Mouse (Mus musculus): ENCODE measurements around the gene B4galt1. TPM values are rescaled to one million over a fixed set of nuclear protein-coding genes. Genes with fewer than 3 reads are reported as not detected.

The B4galt1 gene
- polyA plus RNA-seq, 1 experiment from 2014 or later: 68.3 TPM

- DNase-seq (ENCODE audit: low spot score) (no peak), ATAC-seq (ENCODE audit: low read depth) (no peak)
- 84% methylated on average over 14 of the region's 14 CpGs for WGBS
- no peaks in the 10 kb centered on the region for H3K4me1 ChIP-seq (ENCODE audit: control insufficient read depth, insufficient read depth, low read length)
- H3K36me3 ChIP-seq (ENCODE audit: control insufficient read depth, insufficient read depth, low read length): peaks cover 29% of the 10 kb centered on the region
- H3K27me3 ChIP-seq (replicated peaks; ENCODE audit: control insufficient read depth, insufficient read depth, low read length): no peaks in the 10 kb centered on the region
- H3K4me2 ChIP-seq (ENCODE audit: low read depth, low read length): no peak overlapping the region
- no peak overlapping the region for H3K4me3 ChIP-seq (ENCODE audit: low read depth, low read length)
- no peaks in the 10 kb centered on the region for H3K9me3 ChIP-seq (ENCODE audit: control insufficient read depth, low read length)
- H3K9ac ChIP-seq (ENCODE audit: low read depth, low read length): no peak overlapping the region
- H3K27ac ChIP-seq (replicated peaks; ENCODE audit: low read depth, low read length): no peak overlapping the region
These were observed 30.7 kb downstream of the B4galt1 start for GRCm38 (mm10) chr4:40823151-40823550.

DNA sequence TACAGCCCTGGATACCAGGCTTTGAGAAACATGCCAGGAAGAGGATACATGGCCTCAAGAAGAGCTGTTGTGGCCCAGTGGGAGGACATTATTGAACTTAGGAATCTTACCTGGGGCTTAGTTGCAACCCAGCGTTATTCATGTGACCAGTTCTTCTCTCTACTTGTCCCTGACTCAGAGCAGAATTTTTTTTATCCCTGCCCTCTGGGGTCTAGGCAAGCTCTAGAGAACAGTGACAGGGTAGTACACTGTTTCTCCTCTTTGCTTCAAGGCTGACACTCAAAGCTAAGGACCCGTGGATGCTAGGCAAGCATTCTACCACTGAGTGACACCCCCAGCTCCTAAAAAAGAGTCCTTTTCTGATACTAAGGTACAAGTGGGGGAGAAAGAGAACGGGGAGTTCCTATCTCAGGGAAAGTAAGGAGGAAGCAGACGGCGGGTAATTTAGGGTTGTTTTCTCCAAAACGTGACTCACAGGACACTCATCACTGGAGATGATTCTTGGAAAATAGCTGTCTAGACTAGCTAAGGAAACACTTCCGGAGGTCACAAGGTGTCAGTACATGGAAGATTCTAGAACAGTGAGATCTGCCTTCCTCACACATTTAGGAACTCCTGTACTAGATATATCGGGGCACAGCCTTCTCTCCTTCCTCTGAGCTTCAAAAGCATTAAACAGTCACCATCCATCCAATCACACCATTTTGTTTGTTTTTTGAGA is 32.3 kb downstream of the B4galt1 start:
- H3K4me3 ChIP-seq (ENCODE audit: low read depth, low read length): no peak overlapping the region
- no peak overlapping the region for H3K27ac ChIP-seq (replicated peaks; ENCODE audit: low read depth, low read length)
- peaks cover 4% of the 10 kb centered on the region; the same call in 1 of the 2 replicates for H3K4me1 ChIP-seq (ENCODE audit: control insufficient read depth, insufficient read depth, low read length)
- peaks cover 44% of the 10 kb centered on the region for H3K36me3 ChIP-seq (ENCODE audit: control insufficient read depth, insufficient read depth, low read length)
- no peaks in the 10 kb centered on the region for H3K9me3 ChIP-seq (ENCODE audit: control insufficient read depth, low read length)
- ATAC-seq (ENCODE audit: low read depth) (no peak), DNase-seq (ENCODE audit: low spot score) (no peak)
- H3K9ac ChIP-seq (ENCODE audit: low read depth, low read length): no peak overlapping the region
- H3K27me3 ChIP-seq (replicated peaks; ENCODE audit: control insufficient read depth, insufficient read depth, low read length): no peaks in the 10 kb centered on the region
- 80% methylated on average over 8 of the region's 8 CpGs for WGBS
- H3K4me2 ChIP-seq (ENCODE audit: low read depth, low read length): no peak overlapping the region

GRCm38 (mm10) chr4:40820903-40821302 is 32.9 kb downstream of the B4galt1 start:
- no peak overlapping the region for H3K27ac ChIP-seq (replicated peaks; ENCODE audit: low read depth, low read length)
- no peak overlapping the region for H3K4me3 ChIP-seq (ENCODE audit: low read depth, low read length)
- H3K27me3 ChIP-seq (replicated peaks; ENCODE audit: control insufficient read depth, insufficient read depth, low read length): no peaks in the 10 kb centered on the region
- ATAC-seq (ENCODE audit: low read depth) (no peak), DNase-seq (ENCODE audit: low spot score) (no peak)
- peaks cover 48% of the 10 kb centered on the region for H3K36me3 ChIP-seq (ENCODE audit: control insufficient read depth, insufficient read depth, low read length)
- H3K4me1 ChIP-seq (ENCODE audit: control insufficient read depth, insufficient read depth, low read length): peaks cover 8% of the 10 kb centered on the region; the same call in 1 of the 2 replicates
- H3K9ac ChIP-seq (ENCODE audit: low read depth, low read length): no peak overlapping the region
- H3K4me2 ChIP-seq (ENCODE audit: low read depth, low read length): no peak overlapping the region
- WGBS: 93% methylated on average over 1 of the region's 1 CpGs
- H3K9me3 ChIP-seq (ENCODE audit: control insufficient read depth, low read length): no peaks in the 10 kb centered on the region

GRCm38 (mm10) chr4:40820024-40820423 is 33.8 kb downstream of the B4galt1 start:
- H3K4me3 ChIP-seq (ENCODE audit: low read depth, low read length): no peak overlapping the region
- DNase-seq (ENCODE audit: low spot score) (no peak), ATAC-seq (ENCODE audit: low read depth) (no peak)
- no peak overlapping the region for H3K9ac ChIP-seq (ENCODE audit: low read depth, low read length)
- no peak overlapping the region for H3K4me2 ChIP-seq (ENCODE audit: low read depth, low read length)
- 89% methylated on average over 4 of the region's 4 CpGs for WGBS
- no peak overlapping the region for H3K27ac ChIP-seq (replicated peaks; ENCODE audit: low read depth, low read length)
- no peaks in the 10 kb centered on the region for H3K9me3 ChIP-seq (ENCODE audit: control insufficient read depth, low read length)
- peaks cover 48% of the 10 kb centered on the region for H3K36me3 ChIP-seq (ENCODE audit: control insufficient read depth, insufficient read depth, low read length)
- H3K4me1 ChIP-seq (ENCODE audit: control insufficient read depth, insufficient read depth, low read length): peaks cover 11% of the 10 kb centered on the region; the same call in 1 of the 2 replicates
- H3K27me3 ChIP-seq (replicated peaks; ENCODE audit: control insufficient read depth, insufficient read depth, low read length): no peaks in the 10 kb centered on the region

- 89% methylated on average over 6 of the region's 6 CpGs for WGBS
- ATAC-seq (ENCODE audit: low read depth): no peak
- H3K4me3 ChIP-seq (ENCODE audit: low read depth, low read length): no peak overlapping the region
- no peak overlapping the region for H3K27ac ChIP-seq (replicated peaks; ENCODE audit: low read depth, low read length)
- H3K27me3 ChIP-seq (replicated peaks; ENCODE audit: control insufficient read depth, insufficient read depth, low read length): no peaks in the 10 kb centered on the region
- no peak overlapping the region for H3K9ac ChIP-seq (ENCODE audit: low read depth, low read length)
- peaks cover 53% of the 10 kb centered on the region for H3K36me3 ChIP-seq (ENCODE audit: control insufficient read depth, insufficient read depth, low read length)
- H3K4me1 ChIP-seq (ENCODE audit: control insufficient read depth, insufficient read depth, low read length): peaks cover 11% of the 10 kb centered on the region; the same call in 1 of the 2 replicates
- DNase-seq (ENCODE audit: low spot score): no peak
- no peak overlapping the region for H3K4me2 ChIP-seq (ENCODE audit: low read depth, low read length)
- H3K9me3 ChIP-seq (ENCODE audit: control insufficient read depth, low read length): no peaks in the 10 kb centered on the region
These were observed 34.7 kb downstream of the B4galt1 start for GRCm38 (mm10) chr4:40819151-40819550.

GRCm38 (mm10) chr4:40818421-40818820 is 35.4 kb downstream of the B4galt1 start:
- Histone ChIP-seq H3K4me1 (ENCODE audit: control insufficient read depth, insufficient read depth, low read length) (peaks cover 11% of the 10 kb centered on the region; the same call in 1 of the 2 replicates), H3K9ac (ENCODE audit: low read depth, low read length) (no peak overlapping the region), H3K27me3 (replicated peaks; ENCODE audit: control insufficient read depth, insufficient read depth, low read length) (no peaks in the 10 kb centered on the region), H3K9me3 (ENCODE audit: control insufficient read depth, low read length) (no peaks in the 10 kb centered on the region), H3K4me2 (ENCODE audit: low read depth, low read length) (no peak overlapping the region), H3K27ac (replicated peaks; ENCODE audit: low read depth, low read length) (no peak overlapping the region), H3K36me3 (ENCODE audit: control insufficient read depth, insufficient read depth, low read length) (peaks cover 59% of the 10 kb centered on the region), H3K4me3 (ENCODE audit: low read depth, low read length) (no peak overlapping the region)
- WGBS: 65% methylated on average over 6 of the region's 6 CpGs
- ATAC-seq (ENCODE audit: low read depth) (no peak), DNase-seq (ENCODE audit: low spot score) (no peak)

DNA sequence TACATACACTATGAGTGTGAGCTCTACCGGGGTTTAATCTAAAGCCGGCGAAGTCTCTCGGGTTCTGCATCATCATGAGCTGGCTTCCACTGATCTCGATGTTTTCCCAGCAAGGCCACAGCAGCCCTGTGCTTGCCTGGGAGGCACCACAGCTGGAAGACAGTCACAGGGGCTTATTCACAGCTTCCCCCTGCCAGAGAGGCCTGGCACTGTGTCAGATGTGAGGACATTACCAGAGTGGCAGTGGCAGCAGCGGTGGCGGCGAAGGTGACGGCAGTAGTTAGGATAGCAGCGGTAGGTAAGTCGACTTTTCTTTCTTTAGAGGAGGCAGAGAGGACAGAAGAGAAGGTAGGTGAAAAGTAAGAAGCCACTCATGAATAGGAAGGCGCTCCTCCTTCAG is 35.9 kb downstream of the B4galt1 start:
- Histone ChIP-seq H3K36me3 (ENCODE audit: control insufficient read depth, insufficient read depth, low read length) (peaks cover 59% of the 10 kb centered on the region), H3K27me3 (replicated peaks; ENCODE audit: control insufficient read depth, insufficient read depth, low read length) (no peaks in the 10 kb centered on the region), H3K4me2 (ENCODE audit: low read depth, low read length) (no peak overlapping the region), H3K27ac (replicated peaks; ENCODE audit: low read depth, low read length) (no peak overlapping the region), H3K4me1 (ENCODE audit: control insufficient read depth, insufficient read depth, low read length) (peaks cover 11% of the 10 kb centered on the region; the same call in 1 of the 2 replicates), H3K4me3 (ENCODE audit: low read depth, low read length) (no peak overlapping the region), H3K9me3 (ENCODE audit: control insufficient read depth, low read length) (no peaks in the 10 kb centered on the region), H3K9ac (ENCODE audit: low read depth, low read length) (no peak overlapping the region)
- ATAC-seq (ENCODE audit: low read depth) (no peak), DNase-seq (ENCODE audit: low spot score) (no peak)
- WGBS: 83% methylated on average over 12 of the region's 12 CpGs

GRCm38 (mm10) chr4:40815775-40816372 is 37.9 kb downstream of the B4galt1 start:
- ATAC-seq (ENCODE audit: low read depth) (peak; percentile 56; the same call in 1 of the 2 replicates), DNase-seq (ENCODE audit: low spot score) (no peak)
- Histone ChIP-seq H3K27me3 (replicated peaks; ENCODE audit: control insufficient read depth, insufficient read depth, low read length) (no peaks in the 10 kb centered on the region), H3K4me3 (ENCODE audit: low read depth, low read length) (no peak overlapping the region), H3K4me1 (ENCODE audit: control insufficient read depth, insufficient read depth, low read length) (peaks cover 11% of the 10 kb centered on the region; the same call in 1 of the 2 replicates), H3K9ac (ENCODE audit: low read depth, low read length) (no peak overlapping the region), H3K36me3 (ENCODE audit: control insufficient read depth, insufficient read depth, low read length) (peaks cover 68% of the 10 kb centered on the region), H3K27ac (replicated peaks; ENCODE audit: low read depth, low read length) (0 out of 2 replicates have a peak overlapping the region, but pooled peaks have one; percentile 5), H3K4me2 (ENCODE audit: low read depth, low read length) (no peak overlapping the region), H3K9me3 (ENCODE audit: control insufficient read depth, low read length) (no peaks in the 10 kb centered on the region)
- 33% methylated on average over 12 of the region's 12 CpGs for WGBS
